Mouse (Mus musculus): ENCODE measurements around the gene Uba6. TPM values are rescaled to one million over a fixed set of nuclear protein-coding genes. Genes with fewer than 3 reads are reported as not detected.

Gene Uba6
- polyA plus RNA-seq, 1 experiment from 2014 or later, result 14.3 TPM

DNA sequence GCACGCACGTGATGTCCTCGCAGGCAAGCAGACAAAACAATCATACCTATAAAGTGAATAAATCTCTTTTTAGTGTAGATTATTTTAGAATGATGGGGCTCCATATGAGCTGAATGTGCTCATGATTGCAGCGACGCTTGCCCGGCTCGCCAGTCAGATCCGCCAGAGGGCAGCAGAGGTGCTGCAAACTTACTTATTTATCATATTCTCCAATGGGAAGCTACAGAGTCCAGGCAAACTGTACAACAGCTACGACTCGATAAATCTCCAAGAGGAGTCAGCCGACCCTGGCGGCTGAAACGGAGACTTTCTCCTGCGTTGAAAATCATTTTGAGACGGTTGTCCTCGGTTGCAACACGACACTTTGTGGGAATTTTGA lies 106.1 kb downstream of the Uba6 start:
- WGBS (ENCODE audit: insufficient replicate concordance), result 1% methylated on average over 17 of the region's 17 CpGs
- Histone ChIP-seq H3K4me2 (peak overlapping the region; percentile 63), H3K9me3 (replicated peaks; ENCODE audit: control insufficient read depth, low read length) (no peaks in the 10 kb centered on the region), H3K4me3 (ENCODE audit: low read depth, low read length) (peak overlapping the region; percentile 80), H3K27me3 (ENCODE audit: control insufficient read depth, insufficient read depth, low read length) (no peaks in the 10 kb centered on the region), H3K36me3 (ENCODE audit: control insufficient read depth, insufficient read depth, low read length) (no peaks in the 10 kb centered on the region), H3K9ac (ENCODE audit: low read depth, low read length) (peak overlapping the region; percentile 52), H3K4me1 (ENCODE audit: control insufficient read depth, insufficient read depth, low read length) (peaks cover 5% of the 10 kb centered on the region; the same call in 1 of the 2 replicates), H3K27ac (ENCODE audit: low read depth, low read length) (no peak overlapping the region; the same call in 1 of the 2 replicates)
- ATAC-seq (replicated peaks; ENCODE audit: insufficient number of reproducible peaks, low FRiP score, low TSS enrichment), result no peak; the same call in 1 of the 2 replicates

DNA sequence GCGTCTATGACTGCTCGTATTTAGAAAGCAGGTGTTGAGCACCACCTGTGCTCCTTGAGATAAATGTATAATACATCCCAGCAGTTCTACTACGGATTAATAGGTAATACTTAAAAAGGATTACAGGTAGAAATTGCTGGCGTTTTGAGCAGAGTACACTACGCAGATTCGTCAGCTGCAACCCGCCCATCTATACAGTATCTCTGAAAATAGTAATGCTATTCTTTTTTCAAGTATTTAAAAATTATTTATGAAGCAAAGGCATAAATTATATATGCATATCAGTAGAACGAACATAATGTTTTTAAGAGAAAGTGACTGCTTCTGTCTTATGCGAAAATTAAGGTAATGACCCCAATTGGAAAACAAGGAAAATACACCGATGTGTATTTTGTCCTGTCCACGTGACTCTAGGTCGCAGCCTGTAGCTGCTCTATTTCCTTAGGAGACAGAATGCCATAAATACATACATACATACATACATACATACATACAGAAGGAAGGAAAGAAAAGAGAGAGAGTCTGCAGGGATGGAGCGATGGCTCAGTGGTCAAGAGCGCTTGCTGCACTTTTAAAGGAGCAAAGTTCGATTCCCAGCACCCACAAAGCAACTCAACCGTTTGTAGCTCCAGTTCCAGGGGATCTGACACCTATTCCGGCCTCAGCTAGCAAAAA lies 106.6 kb downstream of the Uba6 start:
- H3K9ac ChIP-seq (ENCODE audit: low read depth, low read length), result peak overlapping the region; percentile 52
- peaks cover 5% of the 10 kb centered on the region; the same call in 1 of the 2 replicates for H3K4me1 ChIP-seq (ENCODE audit: control insufficient read depth, insufficient read depth, low read length)
- H3K9me3 ChIP-seq (replicated peaks; ENCODE audit: control insufficient read depth, low read length), result no peaks in the 10 kb centered on the region
- peak overlapping the region; percentile 80 for H3K4me3 ChIP-seq (ENCODE audit: low read depth, low read length)
- H3K36me3 ChIP-seq (ENCODE audit: control insufficient read depth, insufficient read depth, low read length), result no peaks in the 10 kb centered on the region
- peak; percentile 62 for ATAC-seq (replicated peaks; ENCODE audit: insufficient number of reproducible peaks, low FRiP score, low TSS enrichment)
- peak overlapping the region; percentile 70 for H3K27ac ChIP-seq (ENCODE audit: low read depth, low read length)
- H3K4me2 ChIP-seq, result peak overlapping the region; percentile 63
- under 1% methylated on average over 17 of the region's 17 CpGs for WGBS (ENCODE audit: insufficient replicate concordance)
- H3K27me3 ChIP-seq (ENCODE audit: control insufficient read depth, insufficient read depth, low read length), result no peaks in the 10 kb centered on the region

DNA sequence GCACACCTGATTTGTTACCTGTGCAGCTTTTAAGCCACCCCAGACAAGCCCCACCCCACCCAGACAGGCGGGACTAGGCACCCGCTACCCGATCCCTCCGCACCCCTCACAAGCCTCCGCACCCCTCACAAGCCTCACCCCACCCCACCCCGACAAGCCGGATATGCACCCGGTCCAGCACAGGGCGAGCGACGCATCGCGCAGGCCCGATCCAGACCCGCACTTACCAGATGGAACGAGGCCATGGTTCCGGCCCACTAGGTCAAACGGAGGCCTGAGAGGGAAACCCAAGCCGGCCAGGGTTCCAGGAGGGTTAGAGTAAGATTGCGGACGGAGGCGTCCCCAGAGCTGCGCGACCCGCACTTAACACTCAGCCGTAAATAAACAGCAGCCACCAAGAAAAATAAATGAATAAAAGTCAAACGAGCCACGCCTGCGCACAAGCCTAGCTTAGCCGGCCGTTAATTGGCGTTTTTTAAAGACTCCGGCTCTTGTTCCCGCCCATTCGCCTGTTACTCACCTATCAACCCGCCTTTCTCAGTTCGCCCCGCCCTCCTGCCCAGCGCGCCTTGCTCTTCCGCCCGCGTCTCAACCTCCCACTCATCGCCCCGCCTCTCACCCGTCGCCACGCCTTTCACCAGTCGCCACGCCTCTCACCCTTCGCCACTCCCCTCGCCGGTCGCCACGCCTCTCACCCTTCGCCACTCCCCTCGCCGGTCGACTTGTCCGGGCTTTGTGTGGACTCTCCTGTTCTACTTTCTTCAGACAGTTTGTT lies 107.3 kb downstream of the Uba6 start, which contains the start of gene Cenpc1:
Cenpc1 (minus strand) TSS at position 483 of the 775 bp plus-strand sequence.
- H3K9me3 ChIP-seq (replicated peaks; ENCODE audit: control insufficient read depth, low read length), result no peaks in the 10 kb centered on the region
- ATAC-seq (replicated peaks; ENCODE audit: insufficient number of reproducible peaks, low FRiP score, low TSS enrichment), result peak; percentile 96
- H3K4me2 ChIP-seq, result peak within 1 kb of the TSS; percentile 63
- H3K27ac ChIP-seq (ENCODE audit: low read depth, low read length), result peak within 1 kb of the TSS; percentile 87
- no peaks in the 10 kb centered on the region for H3K27me3 ChIP-seq (ENCODE audit: control insufficient read depth, insufficient read depth, low read length)
- no peaks in the 10 kb centered on the region for H3K36me3 ChIP-seq (ENCODE audit: control insufficient read depth, insufficient read depth, low read length)
- peak within 1 kb of the TSS; percentile 80 for H3K4me3 ChIP-seq (ENCODE audit: low read depth, low read length)
- WGBS (ENCODE audit: insufficient replicate concordance), result under 1% methylated on average over 60 of the region's 60 CpGs
- H3K9ac ChIP-seq (ENCODE audit: low read depth, low read length), result peak within 1 kb of the TSS; percentile 90
- peaks cover 5% of the 10 kb centered on the region; the same call in 1 of the 2 replicates for H3K4me1 ChIP-seq (ENCODE audit: control insufficient read depth, insufficient read depth, low read length)

DNA sequence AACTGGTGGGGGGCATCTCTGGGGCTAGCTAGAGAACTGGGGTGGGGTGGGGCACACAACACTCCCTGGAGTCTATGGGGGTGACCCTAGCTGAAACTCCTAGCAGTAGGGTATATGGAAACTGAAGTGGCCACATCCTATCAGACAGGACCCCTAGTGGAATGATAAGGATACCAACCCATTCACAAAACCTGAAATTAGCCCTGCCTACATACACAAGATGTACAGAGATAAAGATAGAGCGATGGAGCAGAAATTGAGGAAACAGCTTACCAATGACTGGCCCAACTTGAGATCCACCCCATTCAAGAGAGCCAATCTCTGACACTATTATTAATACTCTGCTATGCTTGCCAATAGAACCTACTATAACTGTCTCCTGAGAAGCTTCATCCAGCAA lies 109.1 kb downstream of the Uba6 start:
- ATAC-seq (replicated peaks; ENCODE audit: insufficient number of reproducible peaks, low FRiP score, low TSS enrichment), result no peak
- H3K27ac ChIP-seq (ENCODE audit: low read depth, low read length), result no peak overlapping the region
- 95% methylated on average over 1 of the region's 1 CpGs for WGBS (ENCODE audit: insufficient replicate concordance)
- peak overlapping the region; percentile 36 for H3K4me2 ChIP-seq
- no peak overlapping the region for H3K9ac ChIP-seq (ENCODE audit: low read depth, low read length)
- H3K4me3 ChIP-seq (ENCODE audit: low read depth, low read length), result no peak overlapping the region
- H3K4me1 ChIP-seq (ENCODE audit: control insufficient read depth, insufficient read depth, low read length), result peaks cover 5% of the 10 kb centered on the region; the same call in 1 of the 2 replicates
- no peaks in the 10 kb centered on the region for H3K27me3 ChIP-seq (ENCODE audit: control insufficient read depth, insufficient read depth, low read length)
- no peaks in the 10 kb centered on the region for H3K36me3 ChIP-seq (ENCODE audit: control insufficient read depth, insufficient read depth, low read length)
- H3K9me3 ChIP-seq (replicated peaks; ENCODE audit: control insufficient read depth, low read length), result no peaks in the 10 kb centered on the region

Other genes starting within 250 kb of the Uba6 start
- gene Cenpc1, start 107.2 kb downstream of the Uba6 start, polyA plus RNA-seq (2014; fragmentation: Nextera tagmentation; extraction: Ambion mirVana), result 27.1 and 27.7 TPM in 2 replicates
- 0.15 and 0.29 TPM in 2 replicates for gene Stap1, start 101.1 kb downstream of the Uba6 start, polyA plus RNA-seq (2014; fragmentation: Nextera tagmentation; extraction: Ambion mirVana)
- gene Gnrhr, start 25.1 kb upstream of the Uba6 start, polyA plus RNA-seq (2014; fragmentation: Nextera tagmentation; extraction: Ambion mirVana), result not detected in 2 replicates
- gene Tmprss11c, start 116.5 kb upstream of the Uba6 start, polyA plus RNA-seq (2014; fragmentation: Nextera tagmentation; extraction: Ambion mirVana), result not detected in 2 replicates
- 0.11 TPM in 1 of 2 replicates, not detected in the other for gene Tmprss11d, start 200.6 kb upstream of the Uba6 start, polyA plus RNA-seq (2014; fragmentation: Nextera tagmentation; extraction: Ambion mirVana)

Data from heart, embryonic 11.5 days (tissue).